Mouse (Mus musculus) myocyte (in vitro differentiated cells): ENCODE measurements around the gene Gm20767.
"Not testable (repeated sequence)": the region's sequence is repeated elsewhere in the genome, so short reads cannot be mapped to it uniquely, and the experiment has no call there.

ENCODE experiments used
- MAX ChIP-seq: IDR thresholded peaks from one replicate; pipeline ENCODE4 v1.6.1; 2011; ENCODE audit warnings: low read depth, mild to moderate bottlenecking, control low read depth
- MYOD1 ChIP-seq, 3 experiments: IDR thresholded peaks; one replicate each; pipeline ENCODE4 v1.6.1; 2011; ENCODE audit warnings: control low read depth in 2 of 3, low read depth in 2 of 3, mild to moderate bottlenecking in 2 of 3, moderate library complexity in 1 of 3; ENCODE audit not compliant: insufficient read length in 2 of 3, control insufficient read depth in 1 of 3

GRCm38 (mm10) chr13:120092950-120093349 is 47.1 kb upstream of the Gm20767 start:
- not testable (repeated sequence) for TF ChIP-seq MAX; MYOD1 (IDR thresholded peaks at IDR 0.05; ENCODE audit: control insufficient read depth in 1 of 3, insufficient read length in 2 of 3, low read depth in 2 of 3)
